Mouse (Mus musculus): ENCODE data around the gene Coro1b. TPM values are rescaled to one million over a fixed set of nuclear protein-coding genes. Genes with fewer than 3 reads are reported as not detected.

Coro1b gene
- polyA plus RNA-seq, 1 experiment from 2014 or later = 124 TPM

GRCm38 (mm10) chr19:4191528-4192250 is 43.3 kb downstream of the Coro1b start, which contains the start of gene Ppp1ca:
TSS of gene Ppp1ca (plus strand) at chr19:4192065.
- Histone ChIP-seq H3K4me2 (ENCODE audit: low read depth, severe bottlenecking) (peak within 1 kb of the TSS; percentile 84), H3K9ac (ENCODE audit: low read length) (peak within 1 kb of the TSS; percentile 94), H3K36me3 (ENCODE audit: control insufficient read depth, insufficient read depth, low read length) (peaks cover 30% of the 10 kb centered on the region), H3K27ac (replicated peaks; ENCODE audit: low read depth, low read length) (peak within 1 kb of the TSS; percentile 85), H3K27me3 (ENCODE audit: control insufficient read depth, insufficient read depth, low read length) (no peaks in the 10 kb centered on the region), H3K4me3 (ENCODE audit: low read depth, low read length) (peak within 1 kb of the TSS; percentile 98), H3K9me3 (ENCODE audit: control insufficient read depth, low read length) (no peaks in the 10 kb centered on the region), H3K4me1 (ENCODE audit: control insufficient read depth, insufficient read depth, low read length) (peaks cover 17% of the 10 kb centered on the region)
- ATAC-seq (ENCODE audit: insufficient number of reproducible peaks, low FRiP score, low TSS enrichment, low read depth) (peak; percentile 88), DNase-seq (ENCODE audit: low spot score) (peak; percentile 98)
- 5% methylated on average over 37 of the region's 47 CpGs for WGBS

GRCm38 (mm10) chr19:4192251-4192985 is 44.0 kb downstream of the Coro1b start:
- Histone ChIP-seq H3K9me3 (ENCODE audit: control insufficient read depth, low read length) (no peaks in the 10 kb centered on the region), H3K4me2 (ENCODE audit: low read depth, severe bottlenecking) (peak overlapping the region; percentile 84), H3K4me1 (ENCODE audit: control insufficient read depth, insufficient read depth, low read length) (peaks cover 17% of the 10 kb centered on the region), H3K9ac (ENCODE audit: low read length) (peak overlapping the region; percentile 94), H3K4me3 (ENCODE audit: low read depth, low read length) (peak overlapping the region; percentile 98), H3K27me3 (ENCODE audit: control insufficient read depth, insufficient read depth, low read length) (no peaks in the 10 kb centered on the region), H3K36me3 (ENCODE audit: control insufficient read depth, insufficient read depth, low read length) (peaks cover 36% of the 10 kb centered on the region), H3K27ac (replicated peaks; ENCODE audit: low read depth, low read length) (peak overlapping the region; percentile 85)
- WGBS = 1% methylated on average over 49 of the region's 52 CpGs
- DNase-seq (ENCODE audit: low spot score) (no peak), ATAC-seq (ENCODE audit: insufficient number of reproducible peaks, low FRiP score, low TSS enrichment, low read depth) (no peak)

GRCm38 (mm10) chr19:4193129-4193528 is 44.7 kb downstream of the Coro1b start:
- H3K4me3 ChIP-seq (ENCODE audit: low read depth, low read length) = peak overlapping the region; percentile 98
- peak overlapping the region; percentile 84 for H3K4me2 ChIP-seq (ENCODE audit: low read depth, severe bottlenecking)
- H3K27me3 ChIP-seq (ENCODE audit: control insufficient read depth, insufficient read depth, low read length) = no peaks in the 10 kb centered on the region
- no peak for ATAC-seq (ENCODE audit: insufficient number of reproducible peaks, low FRiP score, low TSS enrichment, low read depth)
- WGBS = 61% methylated on average over 6 of the region's 6 CpGs
- H3K4me1 ChIP-seq (ENCODE audit: control insufficient read depth, insufficient read depth, low read length) = peaks cover 17% of the 10 kb centered on the region
- no peak overlapping the region for H3K27ac ChIP-seq (replicated peaks; ENCODE audit: low read depth, low read length)
- H3K9me3 ChIP-seq (ENCODE audit: control insufficient read depth, low read length) = no peaks in the 10 kb centered on the region
- DNase-seq (ENCODE audit: low spot score) = no peak
- peaks cover 36% of the 10 kb centered on the region for H3K36me3 ChIP-seq (ENCODE audit: control insufficient read depth, insufficient read depth, low read length)
- peak overlapping the region; percentile 94 for H3K9ac ChIP-seq (ENCODE audit: low read length)

GRCm38 (mm10) chr19:4194021-4194724 is 45.8 kb downstream of the Coro1b start:
- Histone ChIP-seq H3K4me2 (ENCODE audit: low read depth, severe bottlenecking) (no peak overlapping the region), H3K27ac (replicated peaks; ENCODE audit: low read depth, low read length) (no peak overlapping the region), H3K36me3 (ENCODE audit: control insufficient read depth, insufficient read depth, low read length) (peaks cover 36% of the 10 kb centered on the region), H3K4me3 (ENCODE audit: low read depth, low read length) (no peak overlapping the region), H3K4me1 (ENCODE audit: control insufficient read depth, insufficient read depth, low read length) (peaks cover 17% of the 10 kb centered on the region), H3K9me3 (ENCODE audit: control insufficient read depth, low read length) (no peaks in the 10 kb centered on the region), H3K9ac (ENCODE audit: low read length) (no peak overlapping the region), H3K27me3 (ENCODE audit: control insufficient read depth, insufficient read depth, low read length) (no peaks in the 10 kb centered on the region)
- WGBS = 88% methylated on average over 8 of the region's 8 CpGs
- ATAC-seq (ENCODE audit: insufficient number of reproducible peaks, low FRiP score, low TSS enrichment, low read depth) (no peak), DNase-seq (ENCODE audit: low spot score) (no peak)

GRCm38 (mm10) chr19:4194776-4195650 is 46.6 kb downstream of the Coro1b start:
- DNase-seq (ENCODE audit: low spot score) = no peak
- WGBS = 81% methylated on average over 12 of the region's 12 CpGs
- H3K27ac ChIP-seq (replicated peaks; ENCODE audit: low read depth, low read length) = no peak overlapping the region
- H3K9ac ChIP-seq (ENCODE audit: low read length) = no peak overlapping the region
- no peak overlapping the region for H3K4me2 ChIP-seq (ENCODE audit: low read depth, severe bottlenecking)
- H3K9me3 ChIP-seq (ENCODE audit: control insufficient read depth, low read length) = no peaks in the 10 kb centered on the region
- no peak overlapping the region for H3K4me3 ChIP-seq (ENCODE audit: low read depth, low read length)
- H3K27me3 ChIP-seq (ENCODE audit: control insufficient read depth, insufficient read depth, low read length) = no peaks in the 10 kb centered on the region
- no peak for ATAC-seq (ENCODE audit: insufficient number of reproducible peaks, low FRiP score, low TSS enrichment, low read depth)
- peaks cover 17% of the 10 kb centered on the region for H3K4me1 ChIP-seq (ENCODE audit: control insufficient read depth, insufficient read depth, low read length)
- H3K36me3 ChIP-seq (ENCODE audit: control insufficient read depth, insufficient read depth, low read length) = peaks cover 39% of the 10 kb centered on the region

GRCm38 (mm10) chr19:4196048-4196447 is 47.6 kb downstream of the Coro1b start:
- Histone ChIP-seq H3K9me3 (ENCODE audit: control insufficient read depth, low read length) (no peaks in the 10 kb centered on the region), H3K4me1 (ENCODE audit: control insufficient read depth, insufficient read depth, low read length) (peaks cover 24% of the 10 kb centered on the region), H3K36me3 (ENCODE audit: control insufficient read depth, insufficient read depth, low read length) (peaks cover 39% of the 10 kb centered on the region), H3K4me2 (ENCODE audit: low read depth, severe bottlenecking) (no peak overlapping the region), H3K27ac (replicated peaks; ENCODE audit: low read depth, low read length) (no peak overlapping the region), H3K9ac (ENCODE audit: low read length) (no peak overlapping the region), H3K27me3 (ENCODE audit: control insufficient read depth, insufficient read depth, low read length) (no peaks in the 10 kb centered on the region), H3K4me3 (ENCODE audit: low read depth, low read length) (no peak overlapping the region)
- whole genome bisulfite sequencing = 63% methylated on average over 2 of the region's 2 CpGs
- no peak for DNase-seq (ENCODE audit: low spot score)
- ATAC-seq (ENCODE audit: insufficient number of reproducible peaks, low FRiP score, low TSS enrichment, low read depth) = no peak

GRCm38 (mm10) chr19:4196548-4196947 is 48.1 kb downstream of the Coro1b start:
- no peak overlapping the region for H3K9ac ChIP-seq (ENCODE audit: low read length)
- no peak overlapping the region for H3K4me3 ChIP-seq (ENCODE audit: low read depth, low read length)
- H3K36me3 ChIP-seq (ENCODE audit: control insufficient read depth, insufficient read depth, low read length) = peaks cover 39% of the 10 kb centered on the region
- no peak overlapping the region for H3K4me2 ChIP-seq (ENCODE audit: low read depth, severe bottlenecking)
- no peaks in the 10 kb centered on the region for H3K27me3 ChIP-seq (ENCODE audit: control insufficient read depth, insufficient read depth, low read length)
- DNase-seq (ENCODE audit: low spot score) (no peak), ATAC-seq (ENCODE audit: insufficient number of reproducible peaks, low FRiP score, low TSS enrichment, low read depth) (no peak)
- no peak overlapping the region for H3K27ac ChIP-seq (replicated peaks; ENCODE audit: low read depth, low read length)
- peaks cover 24% of the 10 kb centered on the region for H3K4me1 ChIP-seq (ENCODE audit: control insufficient read depth, insufficient read depth, low read length)
- 21% methylated on average over 5 of the region's 5 CpGs for WGBS
- no peaks in the 10 kb centered on the region for H3K9me3 ChIP-seq (ENCODE audit: control insufficient read depth, low read length)
